Mouse (Mus musculus) kidney, embryonic 16.5 days (tissue): ENCODE data around the gene Ube2z. TPM values are rescaled to one million over a fixed set of nuclear protein-coding genes. Genes with fewer than 3 reads are reported as not detected.

Experiments used
- ATAC-seq: fragments of 200-750 bp; cut with Nextera tagmentation; 2 replicates; pipeline ENCODE4 v1.8.0; 2017; ENCODE audit warnings: moderate TSS enrichment; ENCODE audit not compliant: low FRiP score, low TSS enrichment
- H3K27ac ChIP-seq: fragments of 300-500 bp; sonication (generic); 2 replicates; pipeline ENCODE4 v1.5.1; 2014; ENCODE audit warnings: low read length
- H3K27me3 ChIP-seq: fragments of 300-500 bp; sonication (generic); 2 replicates; pipeline ENCODE4 v1.6.1; 2014; ENCODE audit warnings: low read length, control low read depth, mixed read lengths; ENCODE audit not compliant: insufficient read depth
- H3K36me3 ChIP-seq: fragments of 300-500 bp; sonication (generic); 2 replicates; pipeline ENCODE4 v1.6.1; 2014; ENCODE audit warnings: low read length, control low read depth, mixed read lengths; ENCODE audit not compliant: insufficient read depth
- H3K4me1 ChIP-seq: fragments of 300-500 bp; sonication (generic); 2 replicates; pipeline ENCODE4 v1.6.1; 2014; ENCODE audit warnings: low read length, control low read depth, mixed read lengths; ENCODE audit not compliant: insufficient read depth
- H3K4me2 ChIP-seq: fragments of 300-500 bp; sonication (generic); replicated peaks from 2 replicates; pipeline ENCODE4 v1.6.1; 2014; ENCODE audit warnings: low read depth, low read length
- H3K4me3 ChIP-seq: fragments of 300-500 bp; sonication (generic); 2 replicates; pipeline ENCODE4 v1.5.1; 2014; ENCODE audit warnings: mild to moderate bottlenecking, low read length
- H3K9ac ChIP-seq: fragments of 300-500 bp; sonication (generic); replicated peaks from 2 replicates; pipeline ENCODE4 v1.6.1; 2014; ENCODE audit warnings: low read length
- H3K9me3 ChIP-seq: fragments of 300-500 bp; sonication (generic); 2 replicates; pipeline ENCODE4 v1.6.1; 2016; ENCODE audit warnings: low read length, control low read depth
- WGBS: fragments of 180-500 bp; shearing (Covaris S2); extraction: QIAGEN DNeasy Blood & Tissue Kit; methylation state at CpG from one replicate; pipeline ENCODE4 v1.1.7; 2014; 5-methylcytosine and 5-hydroxymethylcytosine counted together
- polyA plus RNA-seq: library from polyadenylated mRNA; unstranded; fragments of >200 nt; fragmentation: Nextera tagmentation; extraction: Ambion mirVana; gene quantifications from 2 replicates; pipeline ENCODE4 v1.2.1, GENCODE M21; 2015

The Ube2z gene
- polyA plus RNA-seq, 1 experiment from 2014 or later: 38.7 TPM

GRCm38 (mm10) chr11:96037499-96037898, 27.7 kb downstream of the Ube2z start:
- Histone ChIP-seq H3K9me3 (no peaks in the 10 kb centered on the region), H3K9ac (no peak overlapping the region), H3K36me3 (0 out of 2 replicates have a peak, but pooled peaks cover 8% of the 10 kb centered on the region), H3K4me1 (peaks cover 15% of the 10 kb centered on the region), H3K27me3 (no peaks in the 10 kb centered on the region), H3K4me2 (no peak overlapping the region), H3K4me3 (no peak overlapping the region), H3K27ac (no peak overlapping the region)
- ATAC-seq: no peak
- WGBS: 94% methylated on average over 5 of the region's 5 CpGs

DNA sequence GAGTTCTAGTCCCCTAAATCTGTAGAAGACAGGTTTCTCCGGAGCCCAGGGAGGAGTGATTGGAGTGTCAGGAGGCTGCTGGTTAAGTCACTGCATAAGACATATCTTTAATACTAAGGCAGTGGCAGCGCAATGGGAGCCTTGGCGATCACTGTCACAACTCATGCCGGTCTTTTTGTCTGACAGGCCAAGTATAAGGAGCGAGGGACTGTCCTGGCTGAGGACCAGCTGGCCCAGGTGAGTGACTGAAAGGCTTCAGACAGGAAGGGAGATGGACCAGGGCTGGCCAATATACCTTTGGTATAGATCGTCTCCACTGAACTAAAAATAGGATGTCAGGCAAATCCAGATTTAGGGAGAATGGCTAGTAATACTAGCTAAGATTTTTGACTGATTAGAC, 30.1 kb downstream of the Ube2z start:
- Histone ChIP-seq H3K27ac (no peak overlapping the region), H3K27me3 (no peaks in the 10 kb centered on the region), H3K36me3 (0 out of 2 replicates have a peak, but pooled peaks cover 3% of the 10 kb centered on the region), H3K9ac (peak overlapping the region; percentile 89), H3K4me2 (peak overlapping the region; percentile 79), H3K4me3 (peak overlapping the region; percentile 90), H3K4me1 (peaks cover 15% of the 10 kb centered on the region), H3K9me3 (no peaks in the 10 kb centered on the region)
- 11% methylated on average over 6 of the region's 6 CpGs for WGBS
- ATAC-seq: no peak

GRCm38 (mm10) chr11:96034596-96035052, 30.6 kb downstream of the Ube2z start, which contains the start of gene Snf8:
Snf8 (plus strand) TSS chr11:96034885.
- Histone ChIP-seq H3K36me3 (0 out of 2 replicates have a peak, but pooled peaks cover 3% of the 10 kb centered on the region), H3K4me1 (peaks cover 15% of the 10 kb centered on the region), H3K9ac (peak within 1 kb of the TSS; percentile 89), H3K9me3 (no peaks in the 10 kb centered on the region), H3K4me2 (peak within 1 kb of the TSS; percentile 79), H3K27me3 (no peaks in the 10 kb centered on the region), H3K4me3 (peak within 1 kb of the TSS; percentile 90), H3K27ac (peak within 1 kb of the TSS; percentile 62)
- ATAC-seq: peak; percentile 80
- 1% methylated on average over 29 of the region's 29 CpGs for WGBS

DNA sequence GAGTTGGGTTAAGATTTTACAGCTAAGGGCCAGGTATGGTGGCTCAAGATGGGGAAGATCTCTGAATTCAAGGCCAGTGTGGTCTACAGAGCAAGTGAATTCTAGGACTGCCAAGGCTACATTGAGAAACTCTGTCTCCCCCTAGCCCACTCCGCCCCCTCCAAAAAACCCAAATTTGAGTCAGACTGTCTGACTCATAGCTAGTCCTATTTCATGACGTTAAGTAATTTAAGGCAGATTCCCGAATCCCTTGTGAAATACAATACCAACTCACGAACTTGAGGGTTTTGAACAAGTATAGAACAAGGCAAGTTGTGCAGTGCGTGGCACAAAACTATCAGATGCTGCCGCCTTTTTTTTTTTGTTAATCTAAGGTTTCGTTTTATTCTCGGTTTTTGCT, 31.1 kb downstream of the Ube2z start:
- H3K9ac ChIP-seq: peak overlapping the region; percentile 89
- 46% methylated on average over 8 of the region's 8 CpGs for WGBS
- ATAC-seq: no peak
- H3K4me1 ChIP-seq: peaks cover 15% of the 10 kb centered on the region
- no peak overlapping the region for H3K27ac ChIP-seq
- H3K4me3 ChIP-seq: peak overlapping the region; percentile 90
- H3K27me3 ChIP-seq: no peaks in the 10 kb centered on the region
- H3K36me3 ChIP-seq: 0 out of 2 replicates have a peak, but pooled peaks cover under 1% of the 10 kb centered on the region
- peak overlapping the region; percentile 79 for H3K4me2 ChIP-seq
- no peaks in the 10 kb centered on the region for H3K9me3 ChIP-seq

GRCm38 (mm10) chr11:96033264-96033663, 31.9 kb downstream of the Ube2z start:
- no peaks in the 10 kb centered on the region for H3K36me3 ChIP-seq
- WGBS: 94% methylated on average over 3 of the region's 3 CpGs
- ATAC-seq: no peak
- no peaks in the 10 kb centered on the region for H3K9me3 ChIP-seq
- no peaks in the 10 kb centered on the region for H3K27me3 ChIP-seq
- H3K9ac ChIP-seq: no peak overlapping the region
- H3K4me3 ChIP-seq: no peak overlapping the region
- peaks cover 15% of the 10 kb centered on the region for H3K4me1 ChIP-seq
- H3K4me2 ChIP-seq: no peak overlapping the region
- no peak overlapping the region for H3K27ac ChIP-seq

DNA sequence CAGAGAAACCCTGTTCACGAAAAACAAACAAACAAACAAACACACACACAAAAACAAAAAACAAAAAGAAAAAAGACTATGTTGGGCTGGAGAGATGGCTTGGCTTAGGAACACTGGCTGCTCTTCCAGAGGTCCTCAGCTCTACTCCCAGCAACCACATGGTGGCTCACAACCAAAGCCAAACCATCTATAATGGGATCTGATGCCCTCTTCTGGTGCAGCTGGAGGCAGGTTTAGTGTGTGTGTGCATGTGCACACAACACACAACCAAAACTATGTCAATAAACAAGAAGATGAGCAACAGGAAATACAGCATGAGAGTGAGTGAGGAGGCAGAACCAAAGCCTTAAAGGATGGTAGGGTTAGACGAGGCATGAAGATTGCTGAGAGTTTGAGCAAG, 33.5 kb downstream of the Ube2z start:
- 78% methylated on average over 2 of the region's 2 CpGs for WGBS
- Histone ChIP-seq H3K4me2 (no peak overlapping the region), H3K36me3 (no peaks in the 10 kb centered on the region), H3K4me3 (no peak overlapping the region), H3K27ac (no peak overlapping the region), H3K9me3 (no peaks in the 10 kb centered on the region), H3K4me1 (peaks cover 15% of the 10 kb centered on the region), H3K27me3 (no peaks in the 10 kb centered on the region), H3K9ac (no peak overlapping the region)
- no peak for ATAC-seq

GRCm38 (mm10) chr11:96030571-96030970, 34.6 kb downstream of the Ube2z start:
- no peak overlapping the region for H3K9ac ChIP-seq
- WGBS: 86% methylated on average over 3 of the region's 3 CpGs
- H3K4me3 ChIP-seq: no peak overlapping the region
- no peaks in the 10 kb centered on the region for H3K36me3 ChIP-seq
- H3K4me2 ChIP-seq: no peak overlapping the region
- no peaks in the 10 kb centered on the region for H3K27me3 ChIP-seq
- no peak for ATAC-seq
- H3K4me1 ChIP-seq: peaks cover 10% of the 10 kb centered on the region
- no peak overlapping the region for H3K27ac ChIP-seq
- no peaks in the 10 kb centered on the region for H3K9me3 ChIP-seq

DNA sequence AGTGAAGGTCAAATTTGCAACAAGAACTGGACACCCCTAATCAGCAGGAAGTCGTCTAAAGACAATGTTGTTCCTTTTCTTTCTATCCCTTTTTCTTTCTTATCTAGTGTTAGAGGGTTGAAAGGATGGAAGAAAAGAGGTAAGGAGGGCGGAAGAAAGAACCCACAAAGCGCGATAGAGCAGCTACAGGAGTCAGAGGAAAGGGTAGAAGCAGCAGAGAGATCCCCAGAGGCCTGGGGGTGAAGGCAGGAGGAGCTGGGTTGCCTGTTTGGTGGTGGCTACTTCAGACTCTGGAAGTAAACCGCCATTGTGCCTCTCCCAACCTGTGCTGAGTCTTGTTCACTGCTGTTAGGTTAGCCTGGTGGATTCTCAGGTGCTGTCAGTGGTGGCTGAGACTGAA, 37.1 kb downstream of the Ube2z start:
- no peak overlapping the region for H3K9ac ChIP-seq
- H3K27me3 ChIP-seq: no peaks in the 10 kb centered on the region
- H3K4me2 ChIP-seq: no peak overlapping the region
- WGBS: 62% methylated on average over 5 of the region's 5 CpGs
- H3K9me3 ChIP-seq: no peaks in the 10 kb centered on the region
- no peak overlapping the region for H3K27ac ChIP-seq
- ATAC-seq: no peak
- H3K4me1 ChIP-seq: no peaks in the 10 kb centered on the region
- no peaks in the 10 kb centered on the region for H3K36me3 ChIP-seq
- H3K4me3 ChIP-seq: no peak overlapping the region

- 58% methylated on average over 4 of the region's 4 CpGs for WGBS
Observed at GRCm38 (mm10) chr11:96020622-96021021, 44.6 kb downstream of the Ube2z start.

DNA sequence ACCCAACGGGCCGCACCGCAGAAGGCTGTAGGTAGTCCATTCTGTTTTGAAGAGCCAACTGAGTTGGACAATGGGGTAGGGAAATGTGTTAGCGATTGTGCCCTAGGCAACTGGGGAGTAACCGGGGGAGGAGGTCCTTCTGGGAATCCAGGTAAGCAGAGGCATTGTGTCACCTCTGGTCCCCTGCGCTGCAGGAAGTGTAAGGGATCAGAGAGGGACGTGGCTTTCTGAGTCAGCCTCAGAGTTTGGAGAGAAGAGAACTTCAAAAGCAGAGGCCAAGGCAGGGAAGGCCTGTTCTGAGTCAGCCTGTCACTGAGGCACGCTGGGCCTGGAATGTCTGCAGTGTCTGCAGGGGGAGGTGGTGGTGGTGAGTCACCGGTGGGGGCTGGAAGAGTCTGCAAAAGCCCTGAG, 47.2 kb downstream of the Ube2z start:
- H3K27ac ChIP-seq: no peak overlapping the region
- H3K4me3 ChIP-seq: no peak overlapping the region
- no peaks in the 10 kb centered on the region for H3K9me3 ChIP-seq
- no peak overlapping the region for H3K9ac ChIP-seq
- H3K36me3 ChIP-seq: no peaks in the 10 kb centered on the region
- no peak; the same call in 1 of the 2 replicates for ATAC-seq
- H3K4me2 ChIP-seq: no peak overlapping the region
- peaks cover 3% of the 10 kb centered on the region for H3K27me3 ChIP-seq
- WGBS: 28% methylated on average over 9 of the region's 9 CpGs
- H3K4me1 ChIP-seq: no peaks in the 10 kb centered on the region

More at GRCm38 (mm10) chr11:96020622-96021021, 44.6 kb downstream of the Ube2z start:
- H3K4me2 ChIP-seq: no peak overlapping the region
- H3K9ac ChIP-seq: no peak overlapping the region
- no peak overlapping the region for H3K27ac ChIP-seq
- H3K36me3 ChIP-seq: no peaks in the 10 kb centered on the region
- H3K27me3 ChIP-seq: no peaks in the 10 kb centered on the region
- H3K4me3 ChIP-seq: no peak overlapping the region
- no peaks in the 10 kb centered on the region for H3K4me1 ChIP-seq
- ATAC-seq: no peak
- no peaks in the 10 kb centered on the region for H3K9me3 ChIP-seq
